Mouse (Mus musculus): Measurements from ENCODE around the gene Akr1c21.
"Not testable (repeated sequence)": the region's sequence is repeated elsewhere in the genome, so short reads cannot be mapped to it uniquely, and the experiment has no call there.

DNA sequence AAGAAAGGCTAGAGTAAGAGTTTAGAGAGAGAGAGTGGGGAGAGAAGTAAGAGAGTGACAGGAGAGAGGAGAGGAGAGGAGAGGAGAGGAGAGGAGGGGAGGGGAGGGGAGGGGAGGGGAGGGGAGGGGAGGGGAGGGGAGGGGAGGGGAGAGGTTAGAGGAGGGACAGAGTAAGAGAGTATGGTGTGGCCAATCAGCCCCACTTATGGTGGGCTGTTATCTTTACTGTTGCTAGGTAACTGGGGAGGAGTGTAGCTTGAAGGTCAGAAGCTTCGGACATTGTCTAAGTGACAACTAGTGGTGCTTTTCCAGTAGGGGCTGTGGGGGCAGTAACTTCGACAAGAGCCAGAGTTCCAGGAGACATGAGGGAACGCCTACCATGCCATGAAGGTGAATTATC lies 29.6 kb downstream of the Akr1c21 start:
- TF ChIP-seq EP300 (optimal IDR thresholded peaks at IDR 0.05); CTCF (IDR thresholded peaks at IDR 0.05; ENCODE audit: low read depth): not testable (repeated sequence)
